Mouse (Mus musculus) CD4-positive, CD25-positive, alpha-beta regulatory T cell (primary cell): ENCODE data around the gene Asgr2. TPM values are rescaled to one million over a fixed set of nuclear protein-coding genes. Genes with fewer than 3 reads are reported as not detected.

Source experiments
- polyA plus RNA-seq: library from polyadenylated mRNA; unstranded; fragments of 100-300 nt; shearing (Covaris generic); gene quantifications from one replicate; pipeline ENCODE4 v1.2.1, GENCODE M21; 2017

The Asgr2 gene
- not detected for polyA plus RNA-seq

GRCm38 (mm10) chr11:70091986-70092783 is at the start of gene Asgr2:
TSS of gene Asgr2 (plus strand) at chr11:70092644.

DNA sequence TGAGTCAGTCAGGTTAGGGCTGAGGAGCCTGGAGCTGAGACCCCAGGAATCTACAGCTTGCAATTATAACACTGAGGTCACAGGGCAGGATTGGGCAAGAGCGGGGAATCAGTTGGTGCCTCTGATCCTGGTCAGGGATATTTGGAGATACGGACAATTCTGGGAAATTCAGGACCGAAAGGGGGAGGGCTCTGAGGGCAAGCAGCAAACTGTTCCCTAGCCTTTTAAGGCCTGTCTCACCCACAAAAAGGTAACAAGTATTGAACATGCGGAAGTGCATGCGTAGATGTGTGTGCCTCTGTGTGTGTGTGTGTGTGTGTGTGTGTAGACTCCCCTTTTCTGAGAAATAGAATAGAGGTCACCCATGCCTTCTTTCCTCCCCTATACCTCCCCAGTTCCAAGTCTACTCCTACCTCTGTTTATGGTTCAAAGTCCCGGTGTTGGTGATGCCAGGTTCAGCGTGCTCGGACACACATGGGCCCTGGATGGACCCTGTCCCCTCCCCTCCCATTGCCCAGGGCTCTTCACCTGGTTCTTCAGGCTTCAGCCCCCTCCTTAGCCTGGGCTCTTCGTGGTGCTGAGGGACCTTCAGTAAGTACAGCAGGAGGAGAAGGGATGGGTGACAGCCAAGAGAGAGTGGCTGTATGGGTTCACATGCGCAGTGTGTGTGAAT is 38.4 kb upstream of the Asgr2 start, which contains the start of gene Asgr1:
Gene Asgr1 (plus strand): TSS at position 188 of the 673 bp plus-strand sequence.

GRCm38 (mm10) chr11:70129926-70130379 is 37.5 kb downstream of the Asgr2 start, which contains the start of gene Mgl2:
TSS of gene Mgl2 (plus strand) at chr11:70130329.

Other genes starting within 250 kb of the Asgr2 start
- 32.7 TPM for gene Plscr3, start 246.3 kb upstream of the Asgr2 start, polyA plus RNA-seq
- gene Tnk1, start 233.9 kb upstream of the Asgr2 start, polyA plus RNA-seq, result not detected
- not detected for gene Tmem95, start 214.6 kb upstream of the Asgr2 start, polyA plus RNA-seq
- gene Kctd11, start 211.2 kb upstream of the Asgr2 start, polyA plus RNA-seq, result 1.3 TPM
- gene Acap1, start 197.1 kb upstream of the Asgr2 start, polyA plus RNA-seq, result 552 TPM
- 4.4 TPM for gene 2810408A11Rik, start 191.7 kb upstream of the Asgr2 start, polyA plus RNA-seq
- gene Neurl4, start 191.6 kb upstream of the Asgr2 start, polyA plus RNA-seq, result 7.7 TPM
- gene Gps2, start 178.8 kb upstream of the Asgr2 start, polyA plus RNA-seq, result 203 TPM
- gene Eif5a, start 170.7 kb upstream of the Asgr2 start, polyA plus RNA-seq, result 1,414 TPM
- not detected for gene Ybx2, start 156.8 kb upstream of the Asgr2 start, polyA plus RNA-seq
- not detected for gene Slc2a4, start 144.5 kb upstream of the Asgr2 start, polyA plus RNA-seq
- not detected for gene Cldn7, start 127.9 kb upstream of the Asgr2 start, polyA plus RNA-seq
- 60.1 TPM for gene Ctdnep1, start 111.5 kb upstream of the Asgr2 start, polyA plus RNA-seq
- gene Elp5, start 110.1 kb upstream of the Asgr2 start, polyA plus RNA-seq, result 67.1 TPM
- 380 TPM for gene Gabarap, start 101.5 kb upstream of the Asgr2 start, polyA plus RNA-seq
- gene Phf23, start 96.9 kb upstream of the Asgr2 start, polyA plus RNA-seq, result 88.2 TPM
- 32.1 TPM for gene Dvl2, start 92.0 kb upstream of the Asgr2 start, polyA plus RNA-seq
- gene Acadvl, start 77.2 kb upstream of the Asgr2 start, polyA plus RNA-seq, result 110 TPM
- 6.1 TPM for gene Dlg4, start 75.7 kb upstream of the Asgr2 start, polyA plus RNA-seq
- not detected for gene Asgr1, start 38.6 kb upstream of the Asgr2 start, polyA plus RNA-seq
- gene Mgl2, start 37.7 kb downstream of the Asgr2 start, polyA plus RNA-seq, result not detected
- gene Clec10a, start 63.6 kb downstream of the Asgr2 start, polyA plus RNA-seq, result not detected
- 0.47 TPM for gene Slc16a11, start 120.1 kb downstream of the Asgr2 start, polyA plus RNA-seq
- gene Slc16a13, start 128.4 kb downstream of the Asgr2 start, polyA plus RNA-seq, result 3.4 TPM
- gene Bcl6b, start 137.2 kb downstream of the Asgr2 start, polyA plus RNA-seq, result not detected
- 185 TPM for gene 0610010K14Rik, start 145.3 kb downstream of the Asgr2 start, polyA plus RNA-seq
- gene Gm21988, start 147.2 kb downstream of the Asgr2 start, polyA plus RNA-seq, result 6.1 TPM
- 266 TPM for gene Rnasek, start 147.2 kb downstream of the Asgr2 start, polyA plus RNA-seq
- 0.17 TPM for gene Alox12, start 162.7 kb downstream of the Asgr2 start, polyA plus RNA-seq
- gene Alox12e, start 230.0 kb downstream of the Asgr2 start, polyA plus RNA-seq, result not detected